Mouse (Mus musculus): ENCODE results near the gene Gm49353. TPM values are rescaled to one million over a fixed set of nuclear protein-coding genes. Genes with fewer than 3 reads are reported as not detected.

Gene Gm49353
- not detected in 2 replicates for polyA plus RNA-seq (2015; fragmentation: Nextera tagmentation; extraction: Ambion mirVana)

GRCm38 (mm10) chr10:29198642-29199041 is at the start of gene Gm49353:
Gene Gm49353 (plus strand): TSS chr10:29198954.
- Histone ChIP-seq H3K4me1 (no peaks in the 10 kb centered on the region), H3K36me3 (no peaks in the 10 kb centered on the region), H3K4me3 (replicated peaks) (no peak within 1 kb of the TSS), H3K4me2 (no peak within 1 kb of the TSS), H3K9ac (no peak within 1 kb of the TSS), H3K27me3 (no peaks in the 10 kb centered on the region), H3K9me3 (replicated peaks) (no peaks in the 10 kb centered on the region), H3K27ac (no peak within 1 kb of the TSS)
- ATAC-seq (replicated peaks; ENCODE audit: low FRiP score), result no peak
- WGBS, result 90% methylated on average over 7 of the region's 7 CpGs

DNA sequence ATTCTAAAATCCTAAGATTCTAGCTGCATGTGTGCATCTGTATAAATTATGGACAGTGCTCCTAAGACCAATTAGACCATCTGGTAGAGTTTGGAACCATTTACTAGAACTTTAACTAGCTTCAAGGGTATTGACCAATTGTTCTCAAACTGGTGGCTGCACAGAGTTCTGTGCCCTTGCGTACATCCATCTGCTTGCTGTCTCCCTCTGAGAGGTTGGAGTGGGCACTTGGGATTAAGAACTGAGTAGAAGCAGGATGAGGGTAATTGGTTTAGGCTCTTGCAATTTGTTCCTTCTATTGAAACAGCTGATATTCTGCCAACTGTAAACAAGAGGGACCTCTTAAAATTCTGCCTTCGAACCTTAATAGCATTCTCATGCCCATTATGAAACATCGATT is 43.5 kb upstream of the Gm49353 start:
- ATAC-seq (replicated peaks; ENCODE audit: low FRiP score), result no peak
- H3K9me3 ChIP-seq (replicated peaks), result no peaks in the 10 kb centered on the region
- H3K9ac ChIP-seq, result no peak overlapping the region
- H3K4me3 ChIP-seq (replicated peaks), result no peak overlapping the region
- H3K36me3 ChIP-seq, result no peaks in the 10 kb centered on the region
- no peak overlapping the region for H3K27ac ChIP-seq
- no peaks in the 10 kb centered on the region for H3K27me3 ChIP-seq
- H3K4me2 ChIP-seq, result no peak overlapping the region
- H3K4me1 ChIP-seq, result no peaks in the 10 kb centered on the region
- WGBS, result 93% methylated on average over 3 of the region's 3 CpGs

- no peak overlapping the region for H3K4me3 ChIP-seq (replicated peaks)
- 89% methylated on average over 2 of the region's 2 CpGs for WGBS
- no peak for ATAC-seq (replicated peaks; ENCODE audit: low FRiP score)
Observed at GRCm38 (mm10) chr10:29161664-29162063, 37.1 kb upstream of the Gm49353 start.

GRCm38 (mm10) chr10:29173778-29174177 is 25.0 kb upstream of the Gm49353 start:
- H3K27ac ChIP-seq, result no peak overlapping the region
- no peaks in the 10 kb centered on the region for H3K9me3 ChIP-seq (replicated peaks)
- no peaks in the 10 kb centered on the region for H3K36me3 ChIP-seq
- H3K9ac ChIP-seq, result no peak overlapping the region
- H3K4me3 ChIP-seq (replicated peaks), result no peak overlapping the region
- no peak overlapping the region for H3K4me2 ChIP-seq
- WGBS, result 90% methylated on average over 2 of the region's 2 CpGs
- no peak for ATAC-seq (replicated peaks; ENCODE audit: low FRiP score)
- no peaks in the 10 kb centered on the region for H3K4me1 ChIP-seq
- no peaks in the 10 kb centered on the region for H3K27me3 ChIP-seq

More at GRCm38 (mm10) chr10:29161664-29162063, 37.1 kb upstream of the Gm49353 start:
- Histone ChIP-seq H3K9me3 (replicated peaks) (no peaks in the 10 kb centered on the region), H3K4me2 (no peak overlapping the region), H3K27me3 (no peaks in the 10 kb centered on the region), H3K27ac (no peak overlapping the region), H3K36me3 (no peaks in the 10 kb centered on the region), H3K9ac (no peak overlapping the region), H3K4me1 (no peaks in the 10 kb centered on the region)

DNA sequence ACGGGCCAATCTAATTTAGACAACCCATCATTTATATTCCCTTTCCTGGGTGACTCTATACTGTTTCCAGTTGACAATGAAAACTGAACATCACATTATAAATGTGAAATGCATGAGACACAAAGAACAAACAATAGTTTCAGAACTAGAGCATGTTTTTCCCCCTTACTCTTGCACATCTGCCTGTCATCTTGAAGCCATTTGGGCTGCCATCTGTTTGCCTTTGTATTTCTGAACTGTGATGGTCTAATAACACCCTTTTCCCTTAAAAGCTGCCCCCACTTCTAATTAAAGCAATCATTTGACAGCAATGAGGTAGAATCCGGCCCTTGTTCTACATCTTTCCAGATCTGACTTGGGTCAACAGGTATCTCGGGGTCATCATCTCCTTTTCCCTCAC is 23.1 kb upstream of the Gm49353 start:
- H3K9me3 ChIP-seq (replicated peaks), result no peaks in the 10 kb centered on the region
- WGBS, result 83% methylated on average over 3 of the region's 3 CpGs

DNA sequence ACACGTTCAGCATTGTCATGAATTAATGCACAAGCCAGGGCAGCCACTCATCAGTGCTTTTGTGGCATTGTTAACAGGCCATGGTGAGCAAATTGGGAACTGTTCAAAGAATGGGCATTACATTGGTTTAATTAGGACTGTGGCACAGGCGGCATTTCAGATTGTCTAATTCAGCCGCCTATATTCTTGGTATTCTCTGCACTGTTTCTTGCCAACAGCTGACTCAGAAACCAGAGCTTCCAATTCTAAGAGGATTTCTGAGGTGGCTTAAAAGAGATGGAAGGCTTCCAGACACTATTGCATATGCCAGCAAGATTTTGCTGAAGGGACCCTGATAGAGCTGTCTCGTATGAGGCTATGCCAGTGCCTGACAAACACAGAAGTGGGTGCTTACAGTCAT is 21.9 kb upstream of the Gm49353 start:
- Histone ChIP-seq H3K9me3 (replicated peaks) (no peaks in the 10 kb centered on the region), H3K4me2 (no peak overlapping the region), H3K36me3 (no peaks in the 10 kb centered on the region), H3K27me3 (no peaks in the 10 kb centered on the region), H3K27ac (no peak overlapping the region), H3K4me3 (replicated peaks) (no peak overlapping the region), H3K9ac (no peak overlapping the region), H3K4me1 (no peaks in the 10 kb centered on the region)
- no peak for ATAC-seq (replicated peaks; ENCODE audit: low FRiP score)
- WGBS, result 90% methylated on average over 4 of the region's 4 CpGs

More for the DNA sequence above, 23.1 kb upstream of the Gm49353 start:
- Histone ChIP-seq H3K27ac (no peak overlapping the region), H3K4me1 (no peaks in the 10 kb centered on the region), H3K36me3 (no peaks in the 10 kb centered on the region), H3K27me3 (no peaks in the 10 kb centered on the region), H3K9ac (no peak overlapping the region), H3K4me2 (no peak overlapping the region), H3K4me3 (replicated peaks) (no peak overlapping the region)
- no peak for ATAC-seq (replicated peaks; ENCODE audit: low FRiP score)

DNA sequence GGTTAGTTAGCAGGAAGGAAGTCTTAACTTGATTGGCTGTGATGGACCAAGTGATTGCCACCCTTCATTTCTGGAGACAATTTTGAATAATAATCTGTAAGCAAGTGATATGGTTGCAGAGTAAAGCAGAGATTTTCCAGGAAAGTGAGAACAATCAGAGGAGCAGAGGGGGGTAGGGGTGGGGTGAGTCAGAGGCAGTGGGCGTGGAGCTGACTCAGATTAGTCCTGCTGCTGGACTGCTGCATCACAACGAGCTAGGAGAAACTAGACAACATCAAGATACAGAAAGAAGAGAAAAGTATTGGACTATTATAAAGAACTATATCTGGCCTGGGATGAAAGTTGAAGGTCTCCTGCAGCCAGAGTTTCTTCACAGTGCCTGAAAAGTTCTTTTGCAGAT is 20.8 kb upstream of the Gm49353 start:
- H3K4me1 ChIP-seq, result no peaks in the 10 kb centered on the region
- H3K4me3 ChIP-seq (replicated peaks), result no peak overlapping the region
- ATAC-seq (replicated peaks; ENCODE audit: low FRiP score), result no peak
- H3K9ac ChIP-seq, result no peak overlapping the region
- H3K4me2 ChIP-seq, result no peak overlapping the region
- H3K27me3 ChIP-seq, result no peaks in the 10 kb centered on the region
- 53% methylated on average over 2 of the region's 2 CpGs for WGBS
- H3K27ac ChIP-seq, result no peak overlapping the region
- H3K36me3 ChIP-seq, result no peaks in the 10 kb centered on the region
- no peaks in the 10 kb centered on the region for H3K9me3 ChIP-seq (replicated peaks)

DNA sequence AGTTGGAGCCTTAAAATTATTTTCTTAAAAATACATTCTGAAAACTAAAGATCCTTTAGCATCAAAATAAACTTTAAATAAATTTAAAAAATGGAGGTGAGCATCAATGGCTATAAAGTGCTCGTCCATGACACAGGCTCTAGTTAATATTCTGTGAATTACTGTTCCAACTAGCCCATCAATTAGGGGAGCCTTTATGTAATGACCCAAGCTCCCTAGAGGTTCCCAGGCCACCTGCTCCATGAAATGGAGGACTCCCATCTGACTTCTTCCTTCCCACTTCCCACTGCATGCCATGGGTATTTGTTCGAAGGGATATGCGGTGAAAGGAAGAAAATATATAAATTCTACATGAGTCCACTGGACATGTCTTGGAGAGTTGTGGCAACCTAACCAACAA is 18.5 kb upstream of the Gm49353 start:
- Histone ChIP-seq H3K4me2 (no peak overlapping the region), H3K4me1 (no peaks in the 10 kb centered on the region), H3K27ac (no peak overlapping the region), H3K27me3 (no peaks in the 10 kb centered on the region), H3K4me3 (replicated peaks) (no peak overlapping the region), H3K9me3 (replicated peaks) (no peaks in the 10 kb centered on the region), H3K36me3 (no peaks in the 10 kb centered on the region), H3K9ac (no peak overlapping the region)
- WGBS, result 86% methylated on average over 3 of the region's 3 CpGs
- ATAC-seq (replicated peaks; ENCODE audit: low FRiP score), result no peak

- Histone ChIP-seq H3K9ac (no peak overlapping the region), H3K4me1 (no peaks in the 10 kb centered on the region), H3K9me3 (replicated peaks) (no peaks in the 10 kb centered on the region), H3K27me3 (no peaks in the 10 kb centered on the region), H3K27ac (no peak overlapping the region), H3K4me3 (replicated peaks) (no peak overlapping the region), H3K4me2 (no peak overlapping the region), H3K36me3 (no peaks in the 10 kb centered on the region)
- WGBS, result 81% methylated on average over 2 of the region's 2 CpGs
- no peak for ATAC-seq (replicated peaks; ENCODE audit: low FRiP score)
Observed at GRCm38 (mm10) chr10:29181046-29181445, 17.7 kb upstream of the Gm49353 start.

- H3K9ac ChIP-seq, result no peak overlapping the region
- H3K36me3 ChIP-seq, result no peaks in the 10 kb centered on the region
- ATAC-seq (replicated peaks; ENCODE audit: low FRiP score), result no peak
- no peak overlapping the region for H3K4me2 ChIP-seq
- H3K4me1 ChIP-seq, result no peaks in the 10 kb centered on the region
- no peak overlapping the region for H3K4me3 ChIP-seq (replicated peaks)
- no peaks in the 10 kb centered on the region for H3K9me3 ChIP-seq (replicated peaks)
- H3K27ac ChIP-seq, result no peak overlapping the region
- no peaks in the 10 kb centered on the region for H3K27me3 ChIP-seq
Observed at GRCm38 (mm10) chr10:29193769-29194168, 5.0 kb upstream of the Gm49353 start.

DNA sequence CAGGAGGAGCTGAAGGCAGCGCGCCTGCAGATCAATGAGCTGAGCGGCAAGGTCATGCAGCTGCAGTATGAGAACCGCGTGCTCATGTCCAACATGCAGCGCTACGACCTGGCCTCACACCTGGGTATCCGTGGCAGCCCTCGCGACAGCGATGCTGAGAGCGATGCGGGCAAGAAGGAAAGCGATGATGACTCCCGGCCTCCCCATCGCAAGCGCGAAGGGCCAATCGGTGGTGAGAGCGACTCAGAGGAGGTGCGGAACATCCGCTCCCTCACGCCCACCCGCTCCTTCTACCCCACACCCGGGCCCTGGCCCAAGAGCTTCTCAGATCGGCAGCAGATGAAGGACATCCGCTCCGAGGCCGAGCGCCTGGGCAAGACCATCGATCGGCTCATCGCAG is 1.9 kb upstream of the Gm49353 start:
- Histone ChIP-seq H3K4me3 (replicated peaks) (no peak overlapping the region), H3K27me3 (no peaks in the 10 kb centered on the region), H3K4me1 (no peaks in the 10 kb centered on the region), H3K27ac (no peak overlapping the region), H3K4me2 (no peak overlapping the region), H3K36me3 (no peaks in the 10 kb centered on the region), H3K9me3 (replicated peaks) (no peaks in the 10 kb centered on the region), H3K9ac (no peak overlapping the region)
- WGBS, result 98% methylated on average over 33 of the region's 33 CpGs
- no peak for ATAC-seq (replicated peaks; ENCODE audit: low FRiP score)

GRCm38 (mm10) chr10:29199835-29200234 is 1.1 kb downstream of the Gm49353 start:
- 79% methylated on average over 3 of the region's 3 CpGs for WGBS
- Histone ChIP-seq H3K4me2 (no peak overlapping the region), H3K36me3 (no peaks in the 10 kb centered on the region), H3K9me3 (replicated peaks) (no peaks in the 10 kb centered on the region), H3K4me3 (replicated peaks) (no peak overlapping the region), H3K9ac (no peak overlapping the region), H3K27ac (no peak overlapping the region), H3K4me1 (no peaks in the 10 kb centered on the region), H3K27me3 (no peaks in the 10 kb centered on the region)
- no peak for ATAC-seq (replicated peaks; ENCODE audit: low FRiP score)

- no peak overlapping the region for H3K27ac ChIP-seq
- H3K36me3 ChIP-seq, result no peaks in the 10 kb centered on the region
- H3K9me3 ChIP-seq (replicated peaks), result no peaks in the 10 kb centered on the region
- H3K9ac ChIP-seq, result no peak overlapping the region
- ATAC-seq (replicated peaks; ENCODE audit: low FRiP score), result no peak
- 82% methylated on average over 1 of the region's 1 CpGs for WGBS
- no peak overlapping the region for H3K4me3 ChIP-seq (replicated peaks)
- no peaks in the 10 kb centered on the region for H3K27me3 ChIP-seq
- no peaks in the 10 kb centered on the region for H3K4me1 ChIP-seq
- no peak overlapping the region for H3K4me2 ChIP-seq
Observed at GRCm38 (mm10) chr10:29200609-29201008, 1.9 kb downstream of the Gm49353 start.

All from kidney, embryonic 15.5 days (tissue).